Mouse (Mus musculus): ENCODE measurements around the gene Pygb.

- no peak for TF ChIP-seq EP300 (optimal IDR thresholded peaks at IDR 0.05)
- TF ChIP-seq CTCF (IDR thresholded peaks at IDR 0.05; ENCODE audit: low read depth): no peak
Observed at GRCm38 (mm10) chr2:150877561-150877960, 91.0 kb downstream of the Pygb start.

Measured in stomach, postnatal 0 days (tissue).